Mouse (Mus musculus): Measurements from ENCODE around the gene Por. TPM values are rescaled to one million over a fixed set of nuclear protein-coding genes. Genes with fewer than 3 reads are reported as not detected.

Gene Por
- total RNA-seq, 1 experiment from 2014 or later: 75.9 TPM

DNA sequence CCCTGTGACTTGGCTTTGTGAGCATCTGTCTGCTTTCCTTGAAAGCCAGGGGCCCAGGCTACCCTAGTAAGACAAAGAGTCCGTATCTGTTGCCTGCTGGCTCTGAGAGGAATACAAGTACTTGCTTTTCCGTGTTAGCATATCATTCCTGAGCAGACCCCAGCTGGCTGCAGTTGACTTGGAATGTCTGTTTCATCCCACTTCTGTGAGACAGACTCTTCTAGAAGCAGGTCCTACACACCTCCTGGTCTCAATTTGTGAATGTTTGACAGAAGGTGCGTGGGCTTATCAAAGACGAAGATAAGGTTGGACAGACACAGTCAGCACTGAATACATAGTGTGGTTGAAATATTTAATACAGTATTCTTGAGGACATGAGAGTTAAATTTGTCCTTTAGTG, 43.0 kb downstream of the Por start:
- no peak for ATAC-seq (replicated peaks in 1 of 2; ENCODE audit: insufficient read depth in 1 of 2, low FRiP score in 2 of 2, low TSS enrichment in 1 of 2, low read depth in 1 of 2, poor library complexity in 2 of 2, severe bottlenecking in 2 of 2)

DNA sequence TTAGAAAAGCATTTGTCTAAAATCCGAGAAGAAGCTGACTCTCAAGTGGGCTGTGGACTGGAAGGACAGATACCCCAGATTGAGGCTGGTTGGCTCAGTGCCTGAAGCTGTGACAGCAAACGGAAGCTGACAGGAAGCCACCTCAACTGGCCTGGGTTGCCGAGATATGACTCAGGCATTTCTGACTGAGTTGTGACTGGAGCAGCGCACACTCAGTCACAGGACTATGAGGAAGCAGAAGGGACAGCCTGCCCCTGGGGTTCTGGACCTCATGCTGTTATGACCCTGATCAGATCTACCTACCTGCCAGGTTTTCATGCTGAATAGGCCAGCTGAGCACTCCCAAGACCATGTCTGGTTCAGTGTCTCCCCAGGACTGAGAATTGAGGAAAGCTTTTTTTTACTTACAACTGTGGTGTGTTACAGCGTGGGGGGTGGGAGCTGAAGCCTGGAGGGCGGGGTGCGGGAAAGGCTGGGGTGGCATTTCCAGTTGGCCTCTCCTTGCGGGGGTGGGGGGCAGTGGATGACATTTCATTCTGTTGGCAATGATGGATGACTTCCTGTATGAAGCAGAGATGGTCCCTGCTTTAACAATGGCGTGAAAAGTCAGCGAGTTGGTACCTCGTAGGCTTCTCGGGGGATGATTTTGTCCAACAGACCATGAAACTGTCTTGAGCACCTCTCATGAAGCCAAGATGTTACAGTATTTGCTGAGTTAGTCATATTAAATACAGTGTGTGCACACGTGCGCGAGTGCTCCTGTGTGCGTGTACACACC, 43.8 kb downstream of the Por start:
- ATAC-seq (replicated peaks in 1 of 2; ENCODE audit: insufficient read depth in 1 of 2, low FRiP score in 2 of 2, low TSS enrichment in 1 of 2, low read depth in 1 of 2, poor library complexity in 2 of 2, severe bottlenecking in 2 of 2): peak; percentile 94 to 96

- ATAC-seq (replicated peaks in 1 of 2; ENCODE audit: insufficient read depth in 1 of 2, low FRiP score in 2 of 2, low TSS enrichment in 1 of 2, low read depth in 1 of 2, poor library complexity in 2 of 2, severe bottlenecking in 2 of 2): no peak
These were observed 45.8 kb downstream of the Por start for GRCm38 (mm10) chr5:135715624-135716023.

GRCm38 (mm10) chr5:135719586-135720120, 49.8 kb downstream of the Por start:
- no peak for ATAC-seq (replicated peaks in 1 of 2; ENCODE audit: insufficient read depth in 1 of 2, low FRiP score in 2 of 2, low TSS enrichment in 1 of 2, low read depth in 1 of 2, poor library complexity in 2 of 2, severe bottlenecking in 2 of 2)

- ATAC-seq (replicated peaks in 1 of 2; ENCODE audit: insufficient read depth in 1 of 2, low FRiP score in 2 of 2, low TSS enrichment in 1 of 2, low read depth in 1 of 2, poor library complexity in 2 of 2, severe bottlenecking in 2 of 2): no peak
These were observed 50.3 kb downstream of the Por start for GRCm38 (mm10) chr5:135720121-135720520.

DNA sequence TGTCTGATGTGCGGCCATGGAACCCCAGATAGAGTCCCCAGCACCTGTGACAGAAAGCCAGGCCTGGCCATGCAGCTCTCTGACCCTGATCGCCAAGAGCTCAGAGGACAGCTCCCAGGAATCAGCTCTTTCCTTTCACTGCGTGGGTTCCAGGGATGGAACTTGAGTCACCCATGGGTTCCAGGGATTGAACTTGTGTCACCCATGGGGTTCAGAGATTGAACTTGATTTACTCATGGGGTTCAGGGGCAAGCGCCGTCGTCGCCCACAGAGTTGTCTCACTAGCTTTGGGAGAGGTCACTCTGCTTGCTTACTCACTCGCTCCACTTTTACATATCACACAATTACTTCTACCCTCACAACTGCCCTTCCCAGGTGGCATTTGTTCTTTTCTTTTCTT, 51.2 kb downstream of the Por start:
- no peak for ATAC-seq (replicated peaks in 1 of 2; ENCODE audit: insufficient read depth in 1 of 2, low FRiP score in 2 of 2, low TSS enrichment in 1 of 2, low read depth in 1 of 2, poor library complexity in 2 of 2, severe bottlenecking in 2 of 2)

DNA sequence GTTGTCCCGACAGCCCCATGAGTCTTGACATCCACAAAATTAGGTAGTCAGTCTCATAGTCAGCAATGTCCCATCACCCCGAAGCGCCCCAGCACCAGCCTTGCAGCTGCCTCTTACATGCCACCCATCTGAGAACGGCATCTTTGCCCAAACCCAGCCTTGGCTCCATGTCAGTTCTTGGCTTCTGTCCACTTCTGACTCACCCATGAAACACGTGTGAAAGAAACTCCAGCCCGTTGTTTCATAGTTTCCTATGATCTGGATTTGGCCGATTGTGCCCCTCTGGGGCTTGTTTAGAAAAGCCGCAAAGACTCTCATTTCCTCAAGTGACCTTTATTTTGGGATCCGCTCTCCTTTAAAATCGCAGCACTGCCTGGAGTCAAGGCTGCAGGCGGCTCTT, 52.3 kb downstream of the Por start:
- no peak for ATAC-seq (replicated peaks in 1 of 2; ENCODE audit: insufficient read depth in 1 of 2, low FRiP score in 2 of 2, low TSS enrichment in 1 of 2, low read depth in 1 of 2, poor library complexity in 2 of 2, severe bottlenecking in 2 of 2)

GRCm38 (mm10) chr5:135723165-135723751, 53.4 kb downstream of the Por start:
- no peak for ATAC-seq (replicated peaks in 1 of 2; ENCODE audit: insufficient read depth in 1 of 2, low FRiP score in 2 of 2, low TSS enrichment in 1 of 2, low read depth in 1 of 2, poor library complexity in 2 of 2, severe bottlenecking in 2 of 2)

DNA sequence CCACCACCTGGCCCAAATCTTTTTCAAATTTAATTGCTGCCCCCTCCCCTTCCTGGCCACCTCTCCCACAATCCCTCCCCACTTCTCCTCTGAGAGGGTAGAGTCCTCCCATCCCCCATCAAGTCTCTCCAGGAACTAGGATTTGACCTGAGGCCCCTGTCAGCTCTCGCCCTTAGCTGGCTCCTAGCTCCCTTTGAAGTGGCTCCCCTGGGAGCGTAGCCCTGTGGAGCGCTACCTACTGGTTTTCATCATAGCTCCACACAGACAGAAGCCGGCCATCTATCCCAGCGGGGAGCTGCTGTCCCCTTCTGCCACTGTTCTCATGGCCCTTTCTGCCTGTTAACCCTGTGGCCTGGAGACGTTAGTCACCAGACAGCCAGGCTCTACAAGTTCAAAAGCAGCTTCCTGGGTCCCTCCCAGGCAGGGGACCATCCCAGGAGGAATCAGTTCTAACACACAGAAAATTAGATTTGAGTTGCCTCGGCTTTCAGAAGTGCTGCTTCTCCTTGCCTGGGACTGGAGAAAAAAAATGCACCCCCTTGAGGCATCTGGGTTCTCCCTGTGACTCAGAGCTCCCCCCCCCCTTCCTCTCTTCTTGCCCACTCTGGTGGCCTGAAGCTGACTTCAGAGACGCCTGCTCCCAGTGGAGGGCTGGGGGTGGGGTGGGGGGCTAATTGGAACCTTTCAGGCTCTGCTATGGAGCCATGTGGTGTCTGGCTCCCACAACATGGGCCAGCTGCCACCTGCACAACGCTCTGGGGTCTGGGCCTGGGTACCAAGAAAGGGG, 54.9 kb downstream of the Por start:
- ATAC-seq (replicated peaks in 1 of 2; ENCODE audit: insufficient read depth in 1 of 2, low FRiP score in 2 of 2, low TSS enrichment in 1 of 2, low read depth in 1 of 2, poor library complexity in 2 of 2, severe bottlenecking in 2 of 2): no peak

GRCm38 (mm10) chr5:135725391-135725841, 55.6 kb downstream of the Por start:
- ATAC-seq (replicated peaks in 1 of 2; ENCODE audit: insufficient read depth in 1 of 2, low FRiP score in 2 of 2, low TSS enrichment in 1 of 2, low read depth in 1 of 2, poor library complexity in 2 of 2, severe bottlenecking in 2 of 2): no peak

- no peak for ATAC-seq (replicated peaks in 1 of 2; ENCODE audit: insufficient read depth in 1 of 2, low FRiP score in 2 of 2, low TSS enrichment in 1 of 2, low read depth in 1 of 2, poor library complexity in 2 of 2, severe bottlenecking in 2 of 2)
These were observed 56.2 kb downstream of the Por start for GRCm38 (mm10) chr5:135725991-135726390.

GRCm38 (mm10) chr5:135726641-135727346, 57.0 kb downstream of the Por start:
- no peak for ATAC-seq (replicated peaks in 1 of 2; ENCODE audit: insufficient read depth in 1 of 2, low FRiP score in 2 of 2, low TSS enrichment in 1 of 2, low read depth in 1 of 2, poor library complexity in 2 of 2, severe bottlenecking in 2 of 2)

DNA sequence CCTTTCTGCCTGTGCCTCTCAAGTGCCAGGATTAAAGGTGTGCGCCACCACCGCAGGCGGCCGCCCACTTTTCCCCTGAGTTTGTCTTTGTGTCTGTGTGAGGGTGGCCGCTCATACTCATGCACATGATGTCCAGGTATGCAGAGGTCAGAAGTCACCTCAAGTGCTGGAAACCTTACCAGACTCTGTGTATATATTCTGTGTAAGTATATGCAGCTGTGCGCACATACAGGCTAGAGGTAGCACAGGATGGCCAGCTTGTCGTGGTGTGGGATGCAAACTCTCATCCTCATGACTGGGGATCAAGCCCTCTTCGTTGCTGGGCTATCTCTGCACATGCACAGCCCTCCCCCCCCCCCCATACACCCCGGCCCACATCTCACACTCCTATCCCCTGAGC, 58.0 kb downstream of the Por start:
- no peak for ATAC-seq (replicated peaks in 1 of 2; ENCODE audit: insufficient read depth in 1 of 2, low FRiP score in 2 of 2, low TSS enrichment in 1 of 2, low read depth in 1 of 2, poor library complexity in 2 of 2, severe bottlenecking in 2 of 2)

DNA sequence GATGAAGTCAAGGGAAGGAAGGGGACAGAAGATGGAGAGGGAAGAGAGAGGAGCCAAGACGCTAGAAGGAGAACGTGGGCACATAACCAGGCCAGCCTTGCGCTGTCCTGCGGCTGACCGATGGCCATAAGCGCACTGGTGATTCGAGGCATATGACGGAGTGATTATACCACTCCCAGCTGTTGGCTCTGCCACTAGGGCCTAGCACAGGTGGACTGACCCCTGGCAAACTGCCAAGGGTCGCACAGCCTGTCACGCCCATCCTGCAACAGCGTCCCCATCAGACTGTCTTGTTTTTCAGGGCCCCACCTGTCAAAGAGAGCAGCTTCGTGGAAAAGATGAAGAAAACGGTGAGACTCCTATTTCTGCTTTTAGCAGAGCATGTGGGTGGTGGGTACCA, 58.5 kb downstream of the Por start:
- no peak for ATAC-seq (replicated peaks in 1 of 2; ENCODE audit: insufficient read depth in 1 of 2, low FRiP score in 2 of 2, low TSS enrichment in 1 of 2, low read depth in 1 of 2, poor library complexity in 2 of 2, severe bottlenecking in 2 of 2)

DNA sequence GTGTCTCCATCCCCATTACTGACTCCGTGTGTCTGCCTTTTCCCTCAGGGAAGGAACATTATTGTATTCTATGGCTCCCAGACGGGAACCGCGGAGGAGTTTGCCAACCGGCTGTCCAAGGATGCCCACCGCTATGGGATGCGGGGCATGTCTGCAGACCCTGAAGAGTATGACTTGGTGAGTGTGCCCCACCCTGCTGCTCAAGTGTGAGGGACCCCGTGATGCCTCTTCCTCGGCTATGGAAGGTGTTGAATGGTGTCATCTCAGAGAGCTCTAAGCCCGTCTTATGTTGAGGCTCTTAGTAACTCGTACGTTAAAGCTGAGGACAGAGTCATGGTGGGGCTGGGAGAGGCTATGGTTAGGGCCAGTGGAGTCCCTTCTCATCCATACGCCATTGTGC, 59.5 kb downstream of the Por start:
- ATAC-seq (replicated peaks in 1 of 2; ENCODE audit: insufficient read depth in 1 of 2, low FRiP score in 2 of 2, low TSS enrichment in 1 of 2, low read depth in 1 of 2, poor library complexity in 2 of 2, severe bottlenecking in 2 of 2): no peak

DNA sequence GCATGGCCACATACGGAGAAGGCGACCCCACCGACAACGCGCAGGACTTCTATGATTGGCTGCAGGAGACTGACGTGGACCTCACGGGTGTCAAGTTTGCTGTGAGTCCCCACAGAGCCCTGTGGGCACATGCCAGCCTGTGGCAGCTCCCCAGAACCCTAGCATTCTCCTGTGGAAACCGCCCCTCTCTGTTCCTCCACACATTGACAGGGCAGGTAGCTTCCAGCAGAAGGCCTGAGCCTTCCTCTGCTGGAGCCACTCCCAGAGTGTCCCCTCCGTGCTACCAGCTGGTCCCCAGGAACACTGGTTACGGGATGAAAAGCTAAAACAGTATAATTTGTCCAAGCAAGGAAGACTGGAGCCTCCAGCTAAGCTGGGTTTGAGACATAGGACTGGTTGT, 60.4 kb downstream of the Por start:
- ATAC-seq (replicated peaks in 1 of 2; ENCODE audit: insufficient read depth in 1 of 2, low FRiP score in 2 of 2, low TSS enrichment in 1 of 2, low read depth in 1 of 2, poor library complexity in 2 of 2, severe bottlenecking in 2 of 2): no peak

DNA sequence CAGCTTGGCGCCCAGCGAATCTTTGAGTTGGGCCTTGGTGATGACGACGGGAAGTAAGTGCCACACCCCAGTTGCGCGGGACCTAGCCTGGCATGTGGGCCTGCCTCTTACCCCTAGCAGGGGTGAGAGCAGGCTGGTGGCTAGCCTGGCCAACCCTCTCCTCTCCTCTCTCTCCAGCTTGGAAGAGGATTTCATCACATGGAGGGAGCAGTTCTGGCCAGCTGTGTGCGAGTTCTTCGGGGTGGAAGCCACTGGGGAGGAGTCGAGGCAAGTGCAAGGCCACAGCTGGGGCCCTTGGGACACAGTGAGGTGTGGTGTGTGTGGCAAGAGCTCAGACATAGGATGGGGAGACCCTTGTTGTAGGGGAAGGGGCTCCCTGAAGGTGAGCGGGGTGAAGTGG, 61.1 kb downstream of the Por start:
- ATAC-seq (replicated peaks in 1 of 2; ENCODE audit: insufficient read depth in 1 of 2, low FRiP score in 2 of 2, low TSS enrichment in 1 of 2, low read depth in 1 of 2, poor library complexity in 2 of 2, severe bottlenecking in 2 of 2): no peak

Data from hematopoietic stem cell, adult 5-6 weeks (primary cell).